Mouse (Mus musculus): ENCODE measurements around the gene Apcs.

Apcs gene

DNA sequence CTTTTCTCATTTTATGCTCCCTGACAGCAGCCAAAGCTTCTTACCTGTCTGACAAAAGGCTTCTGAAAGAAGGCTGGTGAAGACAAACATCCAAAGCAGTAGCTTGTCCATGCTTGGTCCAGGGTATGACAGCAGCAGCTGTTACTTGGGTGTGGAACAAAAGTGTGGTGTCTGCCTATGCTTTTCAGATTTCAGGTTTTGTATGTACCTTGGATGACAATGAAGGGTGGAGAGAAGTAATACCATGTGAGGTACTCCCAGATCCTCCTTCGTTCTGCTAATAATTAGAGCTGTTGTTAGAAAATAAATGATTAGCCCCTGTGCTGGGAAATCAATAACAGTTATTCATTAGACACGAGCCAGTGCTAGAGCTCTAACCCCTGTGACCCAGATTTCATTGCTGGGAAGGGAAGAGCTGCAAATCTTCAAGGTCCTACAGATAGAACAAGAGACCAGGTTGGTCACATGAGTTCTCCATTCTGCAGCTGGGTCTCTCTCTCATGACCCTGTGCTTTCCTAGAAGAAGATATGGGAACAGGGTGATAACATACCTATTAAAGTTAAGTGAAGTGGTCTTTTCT lies at the start of gene Apcs:
Apcs (minus strand) TSS at position 265 of the 581 bp plus-strand sequence.
- CTCF ChIA-PET = no interaction called here

DNA sequence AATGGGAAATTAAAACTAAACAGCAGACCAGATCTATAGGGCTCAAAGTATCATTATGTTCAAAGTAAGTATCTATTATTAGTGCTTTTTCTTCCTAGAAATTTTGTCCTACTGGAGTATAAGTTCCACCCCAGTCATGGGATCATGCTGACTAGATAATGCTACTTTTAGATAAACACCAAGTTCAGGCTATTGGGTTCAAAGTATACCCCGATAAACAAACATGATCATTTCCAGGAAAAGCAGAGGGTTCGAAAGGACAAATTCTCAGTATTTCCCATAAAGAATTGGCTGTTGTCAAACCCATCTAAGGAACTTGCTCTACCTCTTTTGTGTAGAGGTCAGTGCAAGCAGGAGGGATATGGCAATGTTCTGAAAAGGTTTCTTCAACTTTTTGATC lies 37.4 kb upstream of the Apcs start:
- CTCF ChIA-PET = no interaction called here

DNA sequence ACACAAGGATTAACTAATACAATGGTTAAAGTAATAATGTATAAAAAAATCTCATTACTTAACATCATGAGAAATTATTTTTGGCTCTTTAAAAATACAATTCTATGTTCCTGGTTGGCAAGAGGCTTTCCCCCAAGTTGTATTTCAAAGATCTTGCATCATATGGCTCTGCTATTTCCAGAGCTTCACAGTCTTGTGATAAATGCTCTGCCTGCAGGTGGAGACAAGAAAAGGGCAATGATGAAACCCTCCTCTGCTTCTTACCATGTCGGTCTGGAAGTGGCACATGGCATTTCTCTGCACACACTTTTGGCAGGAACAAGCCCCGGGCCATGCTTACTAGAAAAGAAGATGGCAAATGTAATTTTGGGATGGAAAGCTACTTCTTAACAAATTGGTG lies 23.6 kb upstream of the Apcs start:
- CTCF ChIA-PET = no interaction called here

DNA sequence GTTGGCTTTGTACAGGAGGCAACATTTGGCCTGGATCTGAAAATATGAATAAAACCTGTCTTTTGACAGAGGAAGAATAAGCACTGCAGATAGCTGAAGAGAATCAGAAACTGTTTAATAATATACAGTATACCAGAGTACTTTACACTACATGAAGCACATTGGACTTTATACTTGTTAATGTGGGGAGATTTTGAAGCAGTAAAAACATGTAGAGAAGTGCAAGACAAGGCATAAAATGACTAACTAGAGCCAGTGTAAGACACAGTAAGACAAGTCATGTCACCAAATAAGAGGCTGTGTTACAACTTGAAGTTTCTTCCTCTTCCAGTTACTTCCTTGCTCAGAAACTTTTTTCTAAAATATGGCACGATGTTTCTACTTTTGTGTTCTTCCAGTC lies 22.3 kb upstream of the Apcs start:
- CTCF ChIA-PET = no interaction called here

DNA sequence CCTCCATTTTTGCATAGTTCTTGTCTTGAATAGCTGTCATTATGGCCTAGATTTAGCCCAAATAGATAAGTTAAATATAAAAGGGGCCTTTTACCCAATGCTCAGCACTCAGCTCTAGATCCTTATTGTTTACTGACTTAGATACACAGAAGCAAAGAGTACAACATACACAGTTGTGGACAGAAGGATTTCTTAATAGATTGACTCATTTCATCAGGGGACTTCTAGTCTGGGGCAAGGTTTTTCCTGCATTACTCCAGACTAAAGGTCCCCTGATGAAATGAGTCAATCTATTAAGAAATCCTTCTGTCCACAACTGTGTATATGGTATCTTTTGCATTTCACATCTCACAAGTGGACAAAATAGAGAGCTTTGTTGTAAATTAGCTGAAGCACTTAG lies 8.5 kb upstream of the Apcs start:
- CTCF ChIA-PET = interaction anchor here (0.7 kb wide), 1 partner anchor 101 kb away, joined by 8 read pairs; no protein-coding TSS in a partner anchor

DNA sequence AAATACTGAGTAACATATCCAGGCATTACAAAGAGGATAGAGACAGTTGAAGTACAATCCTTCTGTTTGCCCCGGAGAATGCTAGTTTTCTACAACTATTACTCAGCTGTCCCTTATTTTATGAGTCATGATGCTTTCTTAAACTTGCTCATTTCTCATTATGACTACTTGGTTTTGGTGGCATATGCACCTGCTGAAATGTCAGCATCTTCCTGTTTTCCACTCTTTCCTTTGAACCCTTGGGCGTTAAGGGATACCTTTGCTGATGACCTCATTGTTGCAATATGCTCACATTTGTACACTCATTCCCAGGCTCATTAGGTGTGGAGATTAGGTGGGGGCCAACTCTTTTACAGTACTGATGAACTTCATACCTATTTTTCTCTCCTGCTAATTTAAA lies 594 bp upstream of the Apcs start:
- CTCF ChIA-PET = no interaction called here

DNA sequence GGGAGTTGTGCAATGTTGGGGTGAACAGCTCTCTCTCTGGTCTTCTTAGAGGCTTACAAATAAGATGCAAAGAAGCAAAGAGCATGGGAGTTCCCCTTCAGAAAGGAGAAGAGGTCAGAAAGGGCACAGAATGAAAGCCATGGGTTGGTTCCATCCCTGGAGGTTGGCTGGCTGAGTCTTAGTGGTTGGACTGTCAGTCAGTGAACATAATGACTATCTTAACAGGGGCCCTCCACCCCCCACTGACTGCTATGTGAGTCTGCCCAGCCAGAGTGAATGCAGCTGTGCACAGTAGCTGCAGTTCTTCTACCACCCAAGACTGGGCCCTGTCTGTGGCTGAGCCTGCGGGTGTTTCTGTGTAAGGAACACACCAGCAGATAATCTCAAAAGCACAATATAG lies 18.2 kb downstream of the Apcs start:
- CTCF ChIA-PET = no interaction called here

DNA sequence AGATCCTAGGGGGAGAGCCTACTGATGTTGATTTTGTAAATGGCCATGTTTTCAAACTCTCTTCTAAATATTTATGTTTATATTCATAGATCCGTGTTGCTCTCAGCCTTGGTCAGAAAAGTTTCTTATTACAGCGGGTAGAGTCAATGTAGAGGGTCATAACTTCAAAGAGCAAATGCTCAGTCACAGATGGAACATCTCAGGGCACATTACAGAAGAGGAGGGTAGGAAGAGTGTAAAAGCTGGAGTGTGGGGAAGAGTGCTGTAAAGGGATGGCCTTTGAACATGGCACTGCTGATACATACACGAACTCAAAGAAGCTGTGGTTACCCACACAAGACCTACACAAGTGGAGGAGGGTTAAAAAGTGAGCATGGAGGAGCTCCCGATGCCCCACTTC lies 19.6 kb downstream of the Apcs start:
- CTCF ChIA-PET = no interaction called here

DNA sequence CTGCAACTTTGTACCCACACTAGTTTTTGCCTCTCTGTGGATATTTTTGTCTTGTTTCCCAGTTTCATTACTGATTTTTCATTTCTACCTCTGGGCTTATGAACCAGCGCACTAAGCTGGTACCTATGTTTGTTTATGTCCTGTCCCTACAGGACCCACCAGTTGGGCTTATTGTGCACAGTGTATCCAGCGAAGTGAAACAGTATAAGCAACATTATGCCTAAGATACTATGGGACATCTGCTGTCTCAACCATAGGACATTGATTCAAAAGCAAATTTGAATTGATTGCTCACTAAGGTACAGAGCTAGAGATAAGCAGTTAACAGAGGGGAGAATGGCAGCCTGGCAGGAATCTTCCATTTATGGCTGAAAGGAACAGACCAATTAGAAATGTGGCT lies 46.7 kb downstream of the Apcs start:
- CTCF ChIA-PET = no interaction called here

DNA sequence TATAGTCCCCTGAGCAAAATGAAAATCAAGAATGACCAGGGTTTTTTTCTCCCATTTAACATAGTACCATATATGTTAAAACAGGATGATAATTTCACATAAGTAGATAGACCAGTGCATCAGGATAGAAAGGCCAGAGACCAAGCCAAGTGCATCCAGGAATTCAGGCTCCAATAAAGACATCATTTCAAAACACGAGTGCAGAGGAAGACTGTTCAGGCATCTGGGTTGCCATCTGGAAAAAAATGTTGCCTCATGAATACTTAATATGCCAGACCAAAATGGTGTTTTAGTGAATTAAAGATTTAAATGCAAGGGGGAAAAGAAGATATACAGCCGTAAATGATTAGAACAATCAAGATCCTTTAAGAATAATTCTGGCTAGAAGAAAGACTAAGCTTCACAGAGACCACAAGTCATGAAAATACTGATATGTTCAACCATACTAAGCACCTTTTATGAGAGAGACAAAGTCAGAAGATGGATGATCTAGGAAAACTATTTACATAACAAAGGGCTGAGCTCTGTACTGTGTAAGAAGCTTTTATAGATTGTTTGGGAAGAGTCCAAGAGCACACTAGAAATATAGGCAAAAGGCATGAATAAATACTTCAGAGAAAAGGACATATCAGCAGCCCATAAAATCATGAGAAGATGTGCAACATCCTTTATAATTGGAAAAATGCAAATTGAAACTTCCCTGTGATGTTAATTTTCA lies 47.6 kb downstream of the Apcs start:
- CTCF ChIA-PET = no interaction called here

Data from spleen, embryonic (tissue).